Mouse (Mus musculus): ENCODE measurements around the gene Wrap53.
"Not testable (repeated sequence)": the region's sequence is repeated elsewhere in the genome, so short reads cannot be mapped to it uniquely, and the experiment has no call there.

Gene Wrap53

DNA sequence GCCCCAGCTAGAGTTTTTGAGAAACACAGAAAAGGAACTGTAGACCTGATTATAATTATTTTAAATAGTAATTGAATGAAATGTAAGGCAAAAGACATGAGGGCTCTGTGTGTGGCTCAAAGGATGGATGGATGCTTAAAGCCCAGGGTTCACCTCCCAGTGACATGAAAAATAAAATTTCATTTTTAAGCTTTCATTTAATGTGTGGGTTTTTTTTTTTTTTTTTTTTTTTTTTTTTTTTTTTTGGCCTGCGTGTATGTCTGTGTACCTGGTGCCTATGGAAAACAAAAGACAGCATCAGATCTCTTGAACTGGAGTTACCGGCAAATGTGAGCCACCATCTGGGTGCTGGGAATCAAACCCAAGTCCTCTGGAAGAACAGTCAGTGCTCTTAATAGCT, 39.4 kb downstream of the Wrap53 start:
- no peak for DNase-seq (ENCODE audit: extremely low spot score, low read depth, low spot score)

DNA sequence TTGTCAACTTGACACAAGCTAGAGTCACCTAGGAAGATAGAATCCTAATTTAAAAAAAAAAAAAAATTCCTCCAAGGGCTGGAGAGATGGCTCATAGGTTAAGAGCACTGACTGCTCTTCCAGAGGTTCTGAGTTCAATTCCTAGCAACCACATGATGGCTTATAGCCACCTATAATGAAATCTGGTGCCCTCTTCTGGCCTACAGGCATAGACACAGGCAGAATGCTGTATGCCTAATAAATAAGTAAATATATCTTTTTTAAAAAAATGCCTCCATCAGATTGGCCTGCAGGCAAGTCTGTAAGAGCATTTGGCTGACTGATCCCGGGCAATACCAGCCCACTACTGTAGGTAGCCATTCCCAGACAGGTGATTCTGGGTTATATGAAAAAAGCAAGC, 45.1 kb downstream of the Wrap53 start:
- DNase-seq (ENCODE audit: extremely low spot score, low read depth, low spot score) = no peak

DNA sequence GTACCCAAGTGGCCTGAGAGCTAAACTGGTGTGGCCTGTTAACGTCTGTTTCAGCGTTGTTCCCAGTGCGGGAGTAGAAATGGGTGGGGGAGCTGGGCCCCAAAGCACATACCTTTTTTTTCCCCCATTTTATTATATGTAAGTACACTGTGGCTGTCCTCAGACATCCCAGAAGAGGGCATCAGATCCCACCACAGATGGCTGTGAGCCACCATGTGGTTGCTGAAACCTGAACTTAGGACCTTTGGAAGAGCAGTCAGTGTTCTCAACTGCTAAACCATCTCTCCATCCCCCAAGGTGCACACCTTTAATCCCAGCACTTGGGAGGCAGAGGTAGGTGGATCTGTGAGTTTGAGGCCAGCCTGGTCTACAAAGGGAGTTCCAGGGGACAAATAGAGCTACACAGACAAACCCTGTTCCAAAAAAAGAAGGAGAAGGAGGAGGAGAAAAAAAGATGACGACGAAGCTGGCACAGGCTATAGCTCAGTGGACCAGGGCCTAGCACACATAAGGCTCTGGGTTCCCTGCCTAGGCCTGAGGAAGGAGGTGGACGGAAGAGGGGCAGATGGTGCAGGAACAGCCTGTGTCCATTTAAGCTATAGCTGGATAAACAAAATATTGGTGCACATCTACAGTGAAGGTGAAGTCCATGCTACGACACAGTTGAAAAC, 47.4 kb downstream of the Wrap53 start:
- no peak for DNase-seq (ENCODE audit: extremely low spot score, low read depth, low spot score)

DNA sequence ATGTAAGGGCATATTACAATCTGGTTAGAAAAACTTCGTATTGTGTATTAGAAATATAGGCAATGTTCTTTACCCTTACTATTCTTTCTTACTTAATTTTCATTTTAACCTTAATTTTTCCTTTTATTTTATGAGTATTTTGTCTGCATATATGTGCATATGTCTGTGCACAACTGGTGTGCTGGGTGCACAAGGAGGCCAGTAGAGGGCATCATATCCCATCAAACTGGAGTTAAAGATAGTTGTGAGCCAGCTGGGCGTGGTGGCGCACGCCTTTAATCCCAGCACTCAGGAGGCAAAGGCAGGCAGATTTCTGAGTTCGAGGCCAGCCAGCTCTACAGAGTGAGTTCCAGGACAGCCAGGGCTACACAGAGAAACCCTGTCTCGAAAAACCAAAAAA, 49.3 kb downstream of the Wrap53 start:
- DNase-seq (ENCODE audit: extremely low spot score, low read depth, low spot score) = not testable (repeated sequence)

DNA sequence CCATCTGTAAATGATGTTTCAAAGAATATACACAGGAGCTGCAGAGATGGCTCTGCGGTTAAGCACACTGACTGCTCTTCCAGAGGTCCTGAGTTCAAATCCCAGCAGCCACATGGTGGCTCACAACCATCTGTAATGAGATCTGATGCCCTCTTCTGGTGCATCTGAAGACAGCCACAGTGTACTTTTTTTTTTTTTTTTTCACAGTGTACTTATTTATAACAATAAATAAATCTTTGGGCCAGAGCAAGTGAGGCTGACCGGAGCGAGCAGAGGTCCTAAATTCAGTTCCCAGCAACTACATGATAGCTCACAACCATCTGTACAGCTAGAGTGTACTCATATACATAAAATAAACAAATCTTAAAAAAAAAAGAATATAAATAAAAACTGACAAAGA, 49.8 kb downstream of the Wrap53 start:
- DNase-seq (ENCODE audit: extremely low spot score, low read depth, low spot score) = not testable (repeated sequence)

DNA sequence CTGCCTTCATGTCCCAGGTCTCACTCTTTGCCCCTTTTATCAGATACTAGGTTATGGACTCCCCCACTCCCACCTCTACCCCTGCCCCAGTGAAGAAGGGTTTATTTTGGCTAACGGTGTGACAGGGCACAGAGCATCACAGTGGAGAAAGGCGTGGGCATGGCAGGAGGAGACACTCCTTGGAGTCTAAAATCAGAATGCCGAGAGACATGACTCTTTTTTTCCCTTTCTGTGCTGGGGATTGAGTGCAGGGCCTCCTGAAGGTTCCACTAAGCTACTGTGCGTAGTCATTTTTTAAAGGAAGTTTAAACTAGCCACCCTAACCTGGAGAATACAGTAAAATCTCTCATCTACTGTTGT, 52.0 kb downstream of the Wrap53 start:
- no peak for DNase-seq (ENCODE audit: extremely low spot score, low read depth, low spot score)

DNA sequence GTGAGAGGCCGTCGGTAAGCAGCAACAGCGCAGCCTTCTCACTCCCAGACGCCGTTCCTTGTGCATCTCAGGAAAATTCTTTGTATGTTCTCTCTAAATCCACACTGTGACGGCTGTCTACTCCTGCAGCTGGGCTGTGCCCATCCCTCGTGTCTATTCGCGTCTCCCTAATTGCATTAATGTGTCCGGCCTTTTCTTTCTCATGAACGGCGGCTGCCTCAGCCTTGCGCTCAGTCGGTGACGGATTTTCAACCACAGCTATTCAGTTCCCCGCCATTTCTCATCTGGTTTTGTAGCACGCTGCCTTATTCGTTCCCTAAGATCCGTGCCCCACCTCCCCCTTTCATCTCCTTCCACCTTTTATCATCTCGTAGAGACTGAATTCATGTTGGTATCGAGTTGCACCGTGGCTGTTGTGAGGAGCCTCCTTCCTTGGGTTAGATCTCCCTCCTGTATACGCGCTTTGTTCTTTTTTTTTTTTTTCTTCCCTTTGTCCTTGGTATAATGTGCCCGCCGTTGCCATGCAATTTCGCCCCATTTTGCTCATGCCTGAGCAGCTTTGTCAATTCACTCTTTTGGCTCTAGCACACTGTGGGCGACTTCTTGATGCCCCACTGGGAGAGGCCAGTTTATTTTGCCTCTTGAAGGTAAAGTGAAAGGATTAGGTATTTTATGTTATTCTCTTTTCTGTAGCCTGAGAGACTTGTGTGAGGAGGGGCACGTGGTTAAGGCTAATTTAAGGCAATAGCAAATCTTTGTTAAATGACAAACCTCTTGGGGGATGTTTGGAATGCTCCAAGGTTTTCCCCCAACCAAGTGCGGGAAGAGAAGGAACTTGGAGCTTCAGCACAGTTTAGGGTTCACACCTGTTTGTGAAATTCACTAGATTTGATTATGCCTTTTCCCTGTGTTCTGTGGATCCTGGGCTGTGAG, 52.7 kb downstream of the Wrap53 start:
- DNase-seq (ENCODE audit: extremely low spot score, low read depth, low spot score) = no peak

DNA sequence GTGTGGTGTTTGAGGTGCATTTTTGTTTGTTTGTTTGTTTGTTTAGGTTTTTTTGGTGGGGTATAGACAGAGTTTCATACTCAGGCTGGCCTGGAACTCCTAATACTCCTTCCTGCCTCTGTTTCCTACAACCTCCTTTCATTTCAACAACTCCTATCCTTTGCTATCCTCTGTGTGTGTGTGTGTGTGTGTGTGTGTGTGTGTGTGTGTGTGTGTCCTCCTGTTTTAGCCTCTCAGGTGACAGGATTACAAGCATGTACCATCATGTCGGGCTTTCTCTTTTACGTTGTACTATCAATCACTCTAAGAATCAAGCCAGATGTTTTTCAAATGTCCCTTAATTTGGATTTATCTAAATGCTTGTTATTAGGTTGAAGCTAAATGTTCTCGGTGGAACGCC, 53.4 kb downstream of the Wrap53 start:
- no peak for DNase-seq (ENCODE audit: extremely low spot score, low read depth, low spot score)

DNA sequence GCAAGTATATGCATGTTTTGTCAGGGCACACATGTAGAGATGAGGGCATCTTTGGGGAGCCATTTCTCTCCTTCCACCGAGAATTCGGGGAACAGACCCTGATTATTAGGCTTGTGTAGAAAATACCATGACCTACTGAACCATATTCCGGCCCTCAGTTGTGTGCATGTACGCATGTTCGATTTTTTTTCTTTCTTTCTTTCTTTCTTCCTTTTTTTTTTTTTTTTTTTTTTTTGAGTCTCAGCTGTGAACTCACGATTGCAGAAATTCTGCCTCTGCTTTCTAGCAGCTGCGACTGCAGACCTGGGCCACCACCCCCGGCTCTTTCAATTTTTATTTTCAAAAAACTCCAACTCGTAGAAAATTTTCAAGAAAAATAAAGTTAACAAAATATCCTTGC, 54.4 kb downstream of the Wrap53 start:
- no peak for DNase-seq (ENCODE audit: extremely low spot score, low read depth, low spot score)

DNA sequence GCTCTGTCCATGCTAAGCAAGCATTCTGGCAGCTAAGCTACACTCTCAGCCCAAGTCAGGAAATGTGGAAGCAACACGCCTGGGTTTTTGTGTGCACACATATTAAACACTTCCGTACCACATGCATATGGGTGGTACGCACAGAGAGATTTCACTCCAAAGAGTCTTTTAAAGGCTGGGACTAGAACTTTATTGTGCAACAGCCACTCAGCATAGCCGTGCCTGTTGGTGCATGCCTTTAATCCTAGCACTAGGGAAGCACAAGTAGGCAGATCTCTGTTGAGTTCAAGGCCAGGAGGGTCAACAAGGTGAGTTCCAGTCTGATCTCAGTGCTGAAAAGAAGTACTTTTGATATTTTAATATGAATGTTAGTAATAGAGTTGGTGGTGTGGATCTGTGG, 56.4 kb downstream of the Wrap53 start:
- no peak for DNase-seq (ENCODE audit: extremely low spot score, low read depth, low spot score)

DNA sequence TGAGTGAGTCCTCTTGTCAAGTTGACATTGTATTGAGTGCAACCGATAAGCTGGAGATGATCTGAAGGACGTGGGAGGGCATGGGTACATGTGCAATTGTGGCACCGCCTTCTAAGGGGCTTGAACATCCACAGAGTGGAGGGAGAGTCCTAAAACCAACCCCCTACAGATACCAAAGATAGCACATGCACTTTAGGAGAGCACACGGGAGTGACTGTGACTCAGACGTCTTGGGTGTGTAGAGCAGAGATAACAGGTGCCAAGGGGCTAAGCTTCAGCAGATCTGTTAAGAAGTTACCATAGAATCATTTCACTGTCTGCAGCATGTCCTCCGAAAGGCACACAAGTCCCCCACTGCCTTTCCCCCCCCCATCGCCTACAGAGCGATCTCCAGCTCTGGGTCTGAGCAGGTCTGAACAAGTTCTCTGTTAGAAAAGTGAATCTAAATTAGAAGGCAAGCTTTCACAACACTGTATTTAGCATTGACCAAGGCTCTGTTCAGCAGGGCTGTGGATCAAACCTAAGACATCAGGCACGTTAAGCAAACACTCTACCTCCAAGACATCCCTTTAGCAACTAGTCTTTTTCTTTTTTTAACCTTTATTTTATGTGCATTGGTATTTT, 58.4 kb downstream of the Wrap53 start:
- no peak for DNase-seq (ENCODE audit: extremely low spot score, low read depth, low spot score)

DNA sequence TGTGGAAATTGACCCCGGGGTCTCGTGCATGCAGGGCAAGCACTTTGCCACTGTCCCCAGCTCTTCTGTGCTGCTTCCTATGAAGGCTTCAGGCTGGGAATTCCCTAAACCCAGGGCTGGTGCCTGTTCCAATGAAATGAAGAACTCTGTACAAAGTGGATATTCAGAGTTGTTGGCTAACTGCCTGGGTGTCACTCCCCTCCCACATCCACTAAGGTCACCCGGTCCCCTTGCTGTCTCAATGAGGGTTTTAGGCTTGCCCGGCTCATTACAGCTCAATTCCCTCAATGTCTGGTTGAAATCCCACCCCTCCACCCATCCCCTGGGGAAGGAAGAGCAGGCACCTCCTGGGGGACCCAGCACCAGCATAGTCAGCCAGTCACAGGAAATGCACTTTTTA, 60.1 kb downstream of the Wrap53 start:
- no peak for DNase-seq (ENCODE audit: extremely low spot score, low read depth, low spot score)

DNA sequence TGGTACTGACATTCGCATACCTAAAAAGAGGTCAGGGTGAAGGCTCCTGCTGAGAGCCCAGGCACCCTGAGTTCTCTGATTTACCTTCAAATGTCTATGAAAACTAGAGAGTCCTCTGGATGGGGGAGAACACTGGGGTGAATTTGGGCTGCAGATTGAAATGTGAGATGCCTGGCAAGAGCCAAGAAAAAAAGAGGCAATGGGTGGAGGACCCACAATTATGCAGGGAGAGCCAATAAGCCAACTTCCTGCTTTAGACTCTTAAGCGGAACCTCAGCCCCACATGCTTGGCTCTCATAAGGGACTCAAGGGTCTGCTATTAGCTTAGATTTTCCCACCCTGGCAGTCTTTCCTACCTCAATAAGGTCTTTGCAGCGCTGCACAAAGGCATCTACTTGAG, 63.4 kb downstream of the Wrap53 start:
- no peak for DNase-seq (ENCODE audit: extremely low spot score, low read depth, low spot score)

DNA sequence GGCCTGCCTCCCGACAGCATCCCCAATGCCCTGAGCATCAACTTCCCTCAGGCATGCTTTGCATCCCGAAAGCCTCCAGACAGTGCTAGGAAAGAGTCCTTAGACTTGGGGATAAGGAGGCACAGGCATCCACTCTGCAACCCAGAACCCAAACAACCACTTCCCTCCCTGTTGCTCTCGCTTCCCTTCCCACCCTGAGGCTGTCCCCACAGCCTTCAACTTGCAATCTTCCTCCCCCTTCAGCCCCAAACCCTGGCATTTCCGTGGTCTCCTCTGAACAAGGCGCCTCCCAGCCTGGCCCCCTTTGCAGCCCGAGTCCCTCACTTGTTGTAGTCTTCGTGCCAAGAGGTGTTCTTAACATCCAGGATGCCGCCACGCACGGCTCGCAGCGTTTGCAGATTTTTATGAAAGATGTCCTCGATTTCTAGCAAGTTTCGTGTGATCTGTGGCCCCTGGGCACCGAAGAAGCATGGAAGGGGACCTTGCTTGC, 63.9 kb downstream of the Wrap53 start:
- no peak for DNase-seq (ENCODE audit: extremely low spot score, low read depth, low spot score)

DNA sequence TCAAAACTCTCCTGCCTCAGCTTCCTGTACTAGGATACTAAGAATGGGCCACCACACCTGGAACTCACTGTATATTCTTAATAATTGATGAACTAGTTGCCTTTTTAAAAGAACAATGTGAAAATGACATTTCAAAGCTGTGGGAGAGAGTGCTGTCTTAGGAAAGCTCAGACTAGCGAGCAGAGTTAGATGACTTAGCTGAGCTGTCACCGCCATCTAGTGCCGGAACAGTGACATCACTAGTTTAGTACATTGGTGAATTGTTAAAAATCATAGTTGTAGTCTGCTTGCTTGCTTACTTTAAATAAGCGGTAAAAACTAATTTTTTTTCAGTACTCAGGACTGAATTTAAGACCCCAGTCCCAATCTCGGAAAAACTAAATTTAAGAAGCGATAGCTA, 66.2 kb downstream of the Wrap53 start:
- DNase-seq (ENCODE audit: extremely low spot score, low read depth, low spot score) = no peak

Measured in hindlimb bud, embryonic 11.5 days (tissue).